9 mouse cellular contexts compared by ENCODE assay signal in genomic region chr5:122731991-122732673, GRCm38 (mm10). TPM values are rescaled to one million over a fixed set of nuclear protein-coding genes. Genes with fewer than 3 reads are reported as not detected.
DNase-seq lines count a peak whose midpoint lies in the region; ATAC-seq and TF ChIP-seq lines count a peak whose summit lies in the region.
"Had no signal": no experiment of that assay in that cellular context is flagged by ENCODE, and none has a peak within 500 bp of the region (broad histone marks: within the 10 kb centered on the region; RNA-seq: fewer than 3 reads in every experiment).

No protein-coding gene starts in this region.

- 66% methylated on average over 15 of the region's 15 CpGs for WGBS in hindbrain, embryonic 11.5 days
- 64% methylated on average over 15 of the region's 15 CpGs for WGBS in hindbrain, postnatal 0 days
- WGBS in embryonic facial prominence, embryonic 15.5 days = 23% methylated on average over 15 of the region's 15 CpGs
- 15% methylated on average over 15 of the region's 15 CpGs for WGBS in lung, adult 2 months
- WGBS in thymus, adult 2 months = 4% methylated on average over 15 of the region's 15 CpGs

- H3K36me3 ChIP-seq in hindbrain, embryonic 11.5 days (ENCODE audit: control insufficient read depth, insufficient read depth, low read length) = no peaks in the 10 kb centered on the region
- H3K36me3 ChIP-seq in hindbrain, postnatal 0 days (ENCODE audit: insufficient read depth, low read length) = no peaks in the 10 kb centered on the region; the same call in 1 of the 2 replicates
- H3K36me3 ChIP-seq in embryonic facial prominence, embryonic 15.5 days = no peaks in the 10 kb centered on the region; the same call in 1 of the 2 replicates
- no peaks in the 10 kb centered on the region for H3K36me3 ChIP-seq in thymus, adult 2 months (ENCODE audit: control insufficient read depth, insufficient read depth, low read length)

- DNase-seq in hindbrain, embryonic 11.5 days (ENCODE audit: low spot score) = peak; percentile 20
- DNase-seq in hindbrain, postnatal 0 days (ENCODE audit: low spot score) = no peak
- DNase-seq in kidney, adult 11 months = peak; percentile 19
- peak; percentile 29 for DNase-seq in lung, adult 2 months
- peak; percentile 48 for DNase-seq in thymus, adult 2 months
- DNase-seq in cerebellum, postnatal 36 days = no peak
- DNase-seq in left cerebral cortex, postnatal 4 days = no peak

- H3K27me3 ChIP-seq in hindbrain, embryonic 11.5 days (ENCODE audit: control insufficient read depth, insufficient read depth, low read length) = no peaks in the 10 kb centered on the region
- H3K27me3 ChIP-seq in hindbrain, postnatal 0 days (ENCODE audit: insufficient read depth, low read length) = no peaks in the 10 kb centered on the region
- no peaks in the 10 kb centered on the region for H3K27me3 ChIP-seq in embryonic facial prominence, embryonic 15.5 days
- no peaks in the 10 kb centered on the region for H3K27me3 ChIP-seq in thymus, adult 2 months (ENCODE audit: control insufficient read depth, insufficient read depth, low read length)

- H3K4me3 ChIP-seq in hindbrain, embryonic 11.5 days (ENCODE audit: low read depth, low read length) = no peak overlapping the region
- H3K4me3 ChIP-seq in hindbrain, postnatal 0 days (ENCODE audit: low read length) = no peak overlapping the region
- no peak overlapping the region for H3K4me3 ChIP-seq in embryonic facial prominence, embryonic 15.5 days (replicated peaks)
- H3K4me3 ChIP-seq in lung, adult 2 months (replicated peaks; ENCODE audit: extremely low read depth, low read depth, low read length) = no peak overlapping the region
- peak overlapping the region; percentile 3 for H3K4me3 ChIP-seq in thymus, adult 2 months (ENCODE audit: control insufficient read depth, insufficient read depth, low read length)

- H3K9me3 ChIP-seq in hindbrain, embryonic 11.5 days (ENCODE audit: control insufficient read depth, low read length) = no peaks in the 10 kb centered on the region
- no peaks in the 10 kb centered on the region for H3K9me3 ChIP-seq in hindbrain, postnatal 0 days (ENCODE audit: low read length)
- H3K9me3 ChIP-seq in embryonic facial prominence, embryonic 15.5 days (replicated peaks) = no peaks in the 10 kb centered on the region
- H3K9me3 ChIP-seq: G1E had no signal

- no peak overlapping the region for H3K4me2 ChIP-seq in hindbrain, embryonic 11.5 days (replicated peaks; ENCODE audit: low read depth, low read length)
- H3K4me2 ChIP-seq in hindbrain, postnatal 0 days (ENCODE audit: low read depth, low read length) = no peak overlapping the region
- H3K4me2 ChIP-seq in embryonic facial prominence, embryonic 15.5 days (replicated peaks) = 0 out of 2 replicates have a peak overlapping the region, but pooled peaks have one; percentile 15

- no peak for TF ChIP-seq POLR2A in lung, adult 2 months (IDR thresholded peaks at IDR 0.05; ENCODE audit: borderline replicate concordance, extremely low read depth, low read depth, low read length)
- no peak for TF ChIP-seq POLR2A in thymus, adult 2 months (IDR thresholded peaks at IDR 0.05; ENCODE audit: control insufficient read depth, extremely low read depth, insufficient read depth, low read length, poor library complexity)

- no peak for ATAC-seq in hindbrain, embryonic 11.5 days (ENCODE audit: low FRiP score)
- no peak for ATAC-seq in hindbrain, postnatal 0 days
- ATAC-seq in embryonic facial prominence, embryonic 15.5 days (ENCODE audit: insufficient number of reproducible peaks, low FRiP score, low TSS enrichment, low read depth) = no peak

- H3K27ac ChIP-seq in hindbrain, embryonic 11.5 days (ENCODE audit: low read depth, low read length) = no peak overlapping the region
- no peak overlapping the region for H3K27ac ChIP-seq in hindbrain, postnatal 0 days
- H3K27ac ChIP-seq in embryonic facial prominence, embryonic 15.5 days (replicated peaks) = peak overlapping the region; percentile 78
- peak overlapping the region; percentile 68 for H3K27ac ChIP-seq in thymus, adult 2 months (ENCODE audit: control insufficient read depth, insufficient read depth, low read length)

- no peak overlapping the region for H3K9ac ChIP-seq in hindbrain, embryonic 11.5 days (ENCODE audit: low read depth, low read length)
- H3K9ac ChIP-seq in hindbrain, postnatal 0 days (replicated peaks; ENCODE audit: low read length) = no peak overlapping the region
- no peak overlapping the region for H3K9ac ChIP-seq in embryonic facial prominence, embryonic 15.5 days

- TF ChIP-seq CTCF in hindbrain, postnatal 0 days (IDR thresholded peaks at IDR 0.05; ENCODE audit: low read depth) = no peak
- no peak for TF ChIP-seq CTCF in lung, adult 2 months (IDR thresholded peaks at IDR 0.05; ENCODE audit: insufficient read depth, low read length)
- no peak for TF ChIP-seq CTCF in thymus, adult 2 months (IDR thresholded peaks at IDR 0.05; ENCODE audit: borderline replicate concordance, control insufficient read depth, extremely low read depth, insufficient read depth, low read length, poor library complexity)

- intact Hi-C loops in left cerebral cortex, postnatal 4 days (cut with DNase I) = no loop called here

- no peaks in the 10 kb centered on the region for H3K4me1 ChIP-seq in hindbrain, embryonic 11.5 days (replicated peaks; ENCODE audit: control insufficient read depth, insufficient read depth, low read length)
- H3K4me1 ChIP-seq in hindbrain, postnatal 0 days (ENCODE audit: insufficient read depth, low read length) = no peaks in the 10 kb centered on the region
- H3K4me1 ChIP-seq in embryonic facial prominence, embryonic 15.5 days = peaks cover 25% of the 10 kb centered on the region
- peaks cover 5% of the 10 kb centered on the region; the same call in 1 of the 2 replicates for H3K4me1 ChIP-seq in lung, adult 2 months (ENCODE audit: control insufficient read depth, insufficient read depth, low read length)
- peaks cover 32% of the 10 kb centered on the region for H3K4me1 ChIP-seq in thymus, adult 2 months (replicated peaks; ENCODE audit: control insufficient read depth, insufficient read depth, low read length)

RNA-seq across cellular contexts. Expression of gene P2rx4, which starts 24.8 kb away (rescaled TPM):
- polyA plus RNA-seq in hindbrain, embryonic 11.5 days (2014; fragmentation: Nextera tagmentation; extraction: Ambion mirVana) = 10.8 and 12.4 TPM in 2 replicates
- 11.6 and 17.4 TPM in 2 replicates for total RNA-seq in hindbrain, postnatal 0 days (2014; rRNA removed)
- polyA plus RNA-seq in hindbrain, postnatal 0 days (2015; fragmentation: Nextera tagmentation; extraction: Ambion mirVana) = 21.1 and 21.7 TPM in 2 replicates
- 23.3 and 25.2 TPM in 2 replicates for polyA plus RNA-seq in embryonic facial prominence, embryonic 15.5 days (2015; fragmentation: Nextera tagmentation; extraction: Ambion mirVana)
- 87.8 and 112 TPM in 2 replicates for polyA plus RNA-seq in lung, adult 2 months (2012; rRNA removed)
- 41.0 and 51.4 TPM in 2 replicates for polyA plus RNA-seq in thymus, adult 2 months (2012; rRNA removed)
- total RNA-seq in left cerebral cortex, postnatal 4 days (2021) = 1 to 10 TPM; 6.8 to 8.6 TPM

RNA-seq across cellular contexts. Expression of gene Camkk2, which starts 47.1 kb away (rescaled TPM):
- polyA plus RNA-seq in hindbrain, embryonic 11.5 days (2014; fragmentation: Nextera tagmentation; extraction: Ambion mirVana) = 22.2 and 28.8 TPM in 2 replicates
- total RNA-seq in hindbrain, postnatal 0 days (2014; rRNA removed) = 82.0 and 112 TPM in 2 replicates
- polyA plus RNA-seq in hindbrain, postnatal 0 days (2015; fragmentation: Nextera tagmentation; extraction: Ambion mirVana) = 61.8 and 65.3 TPM in 2 replicates
- 38.4 and 38.9 TPM in 2 replicates for polyA plus RNA-seq in embryonic facial prominence, embryonic 15.5 days (2015; fragmentation: Nextera tagmentation; extraction: Ambion mirVana)
- polyA plus RNA-seq in lung, adult 2 months (2012; rRNA removed) = 33.3 and 35.6 TPM in 2 replicates
- 31.1 and 40.9 TPM in 2 replicates for polyA plus RNA-seq in thymus, adult 2 months (2012; rRNA removed)
- 100 to 1,000 TPM; 130 to 137 TPM for total RNA-seq in left cerebral cortex, postnatal 4 days (2021)

Comparison
In these comparisons a context has a peak if more than half of its experiments do, and no peak if none do; other contexts are left out.
1. DNase-seq: peak in hindbrain, embryonic 11.5 days (single experiment), kidney, adult 11 months (single experiment), lung, adult 2 months (single experiment) and thymus, adult 2 months (single experiment); none in hindbrain, postnatal 0 days (single experiment), cerebellum, postnatal 36 days (0 of 2) and left cerebral cortex, postnatal 4 days (single experiment).
2. H3K27ac ChIP-seq: peak in embryonic facial prominence, embryonic 15.5 days (single experiment) and thymus, adult 2 months (single experiment); none in hindbrain, embryonic 11.5 days (single experiment) and hindbrain, postnatal 0 days (single experiment).